8 mouse cellular contexts compared by ENCODE assay signal in the genomic region with DNA sequence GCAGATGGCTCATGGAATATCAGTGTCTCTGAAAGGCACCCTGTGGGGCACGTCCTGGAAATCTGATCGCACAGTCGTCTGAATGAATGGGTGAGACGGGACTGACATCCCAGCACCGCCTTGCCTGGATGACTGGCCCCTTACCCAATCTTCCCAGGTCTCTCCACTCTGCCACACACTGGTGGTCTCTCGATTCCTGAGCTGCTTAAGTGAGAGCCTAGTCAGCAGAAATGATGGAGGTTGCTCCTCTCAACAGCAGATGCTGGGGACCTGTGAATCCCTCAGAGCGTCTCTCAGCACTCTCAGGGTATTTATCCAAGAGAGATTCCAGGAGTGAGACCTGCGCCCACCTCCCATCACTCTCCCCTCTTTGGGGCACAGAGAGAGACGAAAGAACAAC. TPM values are rescaled to one million over a fixed set of nuclear protein-coding genes. Genes with fewer than 3 reads are reported as not detected.
DNase-seq lines count a peak whose midpoint lies in the region; ATAC-seq and TF ChIP-seq lines count a peak whose summit lies in the region.

No protein-coding gene starts in this region.

- ATAC-seq in forebrain, embryonic 12.5 days (ENCODE audit: low FRiP score) = 0 out of 2 replicates have a peak, but pooled peaks have one; percentile 20
- no peak for ATAC-seq in forebrain, postnatal 0 days
- ATAC-seq in midbrain, embryonic 11.5 days (ENCODE audit: low FRiP score) = no peak
- ATAC-seq in midbrain, postnatal 0 days (ENCODE audit: low FRiP score) = no peak
- ATAC-seq in limb, embryonic 13.5 days (ENCODE audit: low FRiP score, low read depth) = no peak

- H3K4me3 ChIP-seq in forebrain, embryonic 12.5 days (replicated peaks) = no peak overlapping the region
- H3K4me3 ChIP-seq in forebrain, postnatal 0 days (ENCODE audit: low read depth, low read length) = no peak overlapping the region
- H3K4me3 ChIP-seq in midbrain, embryonic 11.5 days (ENCODE audit: low read depth, low read length) = no peak overlapping the region
- H3K4me3 ChIP-seq in midbrain, postnatal 0 days (ENCODE audit: low read depth, low read length) = no peak overlapping the region
- no peak overlapping the region for H3K4me3 ChIP-seq in limb, embryonic 13.5 days

- no peaks in the 10 kb centered on the region for H3K27me3 ChIP-seq in forebrain, embryonic 12.5 days
- no peaks in the 10 kb centered on the region for H3K27me3 ChIP-seq in forebrain, postnatal 0 days (ENCODE audit: insufficient read depth, low read length)
- H3K27me3 ChIP-seq in midbrain, embryonic 11.5 days (ENCODE audit: control insufficient read depth, insufficient read depth, low read length) = no peaks in the 10 kb centered on the region
- H3K27me3 ChIP-seq in midbrain, postnatal 0 days (ENCODE audit: insufficient read depth, low read length) = no peaks in the 10 kb centered on the region
- H3K27me3 ChIP-seq in limb, embryonic 13.5 days = no peaks in the 10 kb centered on the region

- no peak for DNase-seq in forebrain, postnatal 0 days
- no peak for DNase-seq in midbrain, embryonic 11.5 days (ENCODE audit: low spot score, missing footprints)
- no peak for DNase-seq in midbrain, postnatal 0 days (ENCODE audit: low spot score)
- DNase-seq in retina, postnatal 1 day = peak; percentile 34
- no peak for DNase-seq in MN1 (ENCODE audit: low spot score)
- DNase-seq in ovary, postnatal 10 days (ENCODE audit: low spot score) = no peak

- H3K9ac ChIP-seq in forebrain, embryonic 12.5 days = no peak overlapping the region
- H3K9ac ChIP-seq in forebrain, postnatal 0 days = no peak overlapping the region; the same call in 1 of the 2 replicates
- no peak overlapping the region; the same call in 1 of the 2 replicates for H3K9ac ChIP-seq in midbrain, embryonic 11.5 days (ENCODE audit: low read length)
- no peak overlapping the region for H3K9ac ChIP-seq in midbrain, postnatal 0 days (replicated peaks; ENCODE audit: low read length, poor library complexity, severe bottlenecking)
- no peak overlapping the region for H3K9ac ChIP-seq in limb, embryonic 13.5 days

- H3K4me2 ChIP-seq in forebrain, embryonic 12.5 days = peak overlapping the region; percentile 25; the same call in 1 of the 2 replicates
- H3K4me2 ChIP-seq in forebrain, postnatal 0 days (ENCODE audit: low read depth) = no peak overlapping the region
- peak overlapping the region; percentile 31; the same call in 1 of the 2 replicates for H3K4me2 ChIP-seq in midbrain, embryonic 11.5 days
- no peak overlapping the region for H3K4me2 ChIP-seq in midbrain, postnatal 0 days (ENCODE audit: low read depth, low read length, poor library complexity, severe bottlenecking)
- peak overlapping the region; percentile 27 for H3K4me2 ChIP-seq in limb, embryonic 13.5 days (replicated peaks)

- no peak for TF ChIP-seq CTCF in forebrain, postnatal 0 days (IDR thresholded peaks at IDR 0.05; ENCODE audit: low read depth)
- TF ChIP-seq CTCF in midbrain, postnatal 0 days (IDR thresholded peaks at IDR 0.05) = no peak

- no peaks in the 10 kb centered on the region for H3K9me3 ChIP-seq in forebrain, embryonic 12.5 days
- H3K9me3 ChIP-seq in forebrain, postnatal 0 days (ENCODE audit: low read length) = no peaks in the 10 kb centered on the region
- H3K9me3 ChIP-seq in midbrain, embryonic 11.5 days (ENCODE audit: control insufficient read depth, low read length) = no peaks in the 10 kb centered on the region
- no peaks in the 10 kb centered on the region for H3K9me3 ChIP-seq in midbrain, postnatal 0 days (ENCODE audit: low read length)
- no peaks in the 10 kb centered on the region for H3K9me3 ChIP-seq in limb, embryonic 13.5 days

- WGBS in forebrain, embryonic 12.5 days = 24% methylated on average over 9 of the region's 9 CpGs
- 24% methylated on average over 9 of the region's 9 CpGs for WGBS in forebrain, postnatal 0 days
- WGBS in midbrain, embryonic 11.5 days = 19% methylated on average over 9 of the region's 9 CpGs
- WGBS in midbrain, postnatal 0 days = 29% methylated on average over 9 of the region's 9 CpGs
- WGBS in limb, embryonic 13.5 days = 40% methylated on average over 9 of the region's 9 CpGs

- no peak overlapping the region for H3K27ac ChIP-seq in forebrain, embryonic 12.5 days
- no peak overlapping the region for H3K27ac ChIP-seq in forebrain, postnatal 0 days (ENCODE audit: low read depth, low read length)
- H3K27ac ChIP-seq in midbrain, embryonic 11.5 days (ENCODE audit: low read depth, low read length) = no peak overlapping the region
- H3K27ac ChIP-seq in midbrain, postnatal 0 days (ENCODE audit: low read depth, low read length) = no peak overlapping the region
- H3K27ac ChIP-seq in limb, embryonic 13.5 days = peak overlapping the region; percentile 55; the same call in 1 of the 2 replicates

- peaks cover 15% of the 10 kb centered on the region for H3K4me1 ChIP-seq in forebrain, embryonic 12.5 days
- peaks cover 11% of the 10 kb centered on the region for H3K4me1 ChIP-seq in forebrain, postnatal 0 days (ENCODE audit: insufficient read depth)
- H3K4me1 ChIP-seq in midbrain, embryonic 11.5 days (ENCODE audit: control insufficient read depth, insufficient read depth, low read length) = peaks cover 13% of the 10 kb centered on the region
- H3K4me1 ChIP-seq in midbrain, postnatal 0 days (ENCODE audit: insufficient read depth, low read length) = 0 out of 2 replicates have a peak, but pooled peaks cover 4% of the 10 kb centered on the region
- peaks cover 28% of the 10 kb centered on the region for H3K4me1 ChIP-seq in limb, embryonic 13.5 days

- no peaks in the 10 kb centered on the region for H3K36me3 ChIP-seq in forebrain, embryonic 12.5 days (replicated peaks)
- no peaks in the 10 kb centered on the region for H3K36me3 ChIP-seq in forebrain, postnatal 0 days (ENCODE audit: insufficient read depth)
- no peaks in the 10 kb centered on the region for H3K36me3 ChIP-seq in midbrain, embryonic 11.5 days (ENCODE audit: control insufficient read depth, insufficient read depth, low read length)
- no peaks in the 10 kb centered on the region for H3K36me3 ChIP-seq in midbrain, postnatal 0 days (ENCODE audit: insufficient read depth, low read length)
- no peaks in the 10 kb centered on the region for H3K36me3 ChIP-seq in limb, embryonic 13.5 days

RNA-seq across cellular contexts. Expression of gene Zfp281, which starts 36.8 kb away (rescaled TPM):
- 33.5 and 34.9 TPM in 2 replicates for polyA plus RNA-seq in forebrain, embryonic 12.5 days (2016; fragmentation: Nextera tagmentation; extraction: Ambion mirVana)
- total RNA-seq in forebrain, postnatal 0 days (2014; rRNA removed) = 37.2 and 43.6 TPM in 2 replicates
- 23.5 and 23.7 TPM in 2 replicates for polyA plus RNA-seq in forebrain, postnatal 0 days (2015; fragmentation: Nextera tagmentation; extraction: Ambion mirVana)
- polyA plus RNA-seq in midbrain, embryonic 11.5 days (2014; fragmentation: Nextera tagmentation; extraction: Ambion mirVana) = 40.5 and 42.1 TPM in 2 replicates
- total RNA-seq in midbrain, postnatal 0 days (2014; rRNA removed) = 31.2 and 35.5 TPM in 2 replicates
- 19.0 and 22.1 TPM in 2 replicates for polyA plus RNA-seq in midbrain, postnatal 0 days (2015; fragmentation: Nextera tagmentation; extraction: Ambion mirVana)
- polyA plus RNA-seq in limb, embryonic 13.5 days (2015; fragmentation: Nextera tagmentation; extraction: Ambion mirVana) = 26.2 and 27.3 TPM in 2 replicates

Comparison
In these comparisons a context has a peak if more than half of its experiments do, and no peak if none do; other contexts are left out.
1. H3K4me2 ChIP-seq: peak in forebrain, embryonic 12.5 days (single experiment), midbrain, embryonic 11.5 days (single experiment) and limb, embryonic 13.5 days (single experiment); none in forebrain, postnatal 0 days (single experiment) and midbrain, postnatal 0 days (single experiment).